8 mouse cellular contexts compared by ENCODE assay signal in genomic region chr11:106193371-106194154, GRCm38 (mm10). TPM values are rescaled to one million over a fixed set of nuclear protein-coding genes. Genes with fewer than 3 reads are reported as not detected.
DNase-seq lines count a peak whose midpoint lies in the region; ATAC-seq and TF ChIP-seq lines count a peak whose summit lies in the region.

No protein-coding gene starts in this region.

- WGBS in forebrain, embryonic 14.5 days = under 1% methylated on average over 43 of the region's 44 CpGs
- WGBS in lung, adult 2 months = under 1% methylated on average over 43 of the region's 44 CpGs

- DNase-seq in ES-CJ7 (ENCODE audit: low read depth, low spot score) = peak; percentile 98
- peak; percentile 96 for DNase-seq in cerebellum, adult 11 months
- DNase-seq in forebrain, embryonic 14.5 days (ENCODE audit: low spot score) = peak; percentile 98
- peak; percentile 93 for DNase-seq in heart, postnatal 25 days (ENCODE audit: low spot score)
- DNase-seq in layer of hippocampus, adult 18-20 months (ENCODE audit: low spot score in 2 of 2) = peak; percentile 95 to 97
- peak; percentile 94 for DNase-seq in lung, adult 2 months
- peak; percentile 96 to 97 for DNase-seq in thymus, adult 18-20 months

- H3K36me3 ChIP-seq in forebrain, embryonic 14.5 days (ENCODE audit: control insufficient read depth, insufficient read depth, low read length) = peaks cover 16% of the 10 kb centered on the region

- H3K4me1 ChIP-seq in forebrain, embryonic 14.5 days (ENCODE audit: control insufficient read depth, insufficient read depth, low read length) = peaks cover 6% of the 10 kb centered on the region
- H3K4me1 ChIP-seq in lung, adult 2 months (ENCODE audit: control insufficient read depth, insufficient read depth, low read length) = peaks cover 2% of the 10 kb centered on the region

- peak overlapping the region; percentile 75 for H3K4me2 ChIP-seq in forebrain, embryonic 14.5 days (ENCODE audit: low read length)

- ATAC-seq in forebrain, embryonic 14.5 days = peak; percentile 98
- ATAC-seq in neutrophil, adult 5-6 weeks (ENCODE audit: extremely low read depth, insufficient number of reproducible peaks, low FRiP score, poor library complexity, severe bottlenecking) = peak; percentile 94

- intact Hi-C loops in heart, postnatal 25 days (cut with DNase I) = loop anchor here (2.0 kb wide), 1 partner anchor 21 kb away; no protein-coding TSS in a partner anchor

- H3K27ac ChIP-seq in forebrain, embryonic 14.5 days (ENCODE audit: low read depth, low read length) = peak overlapping the region; percentile 84

- no peaks in the 10 kb centered on the region for H3K27me3 ChIP-seq in forebrain, embryonic 14.5 days (replicated peaks; ENCODE audit: control insufficient read depth, insufficient read depth, low read length)

- peak overlapping the region; percentile 80 for H3K9ac ChIP-seq in forebrain, embryonic 14.5 days (ENCODE audit: low read length)

- peak overlapping the region; percentile 75 for H3K4me3 ChIP-seq in forebrain, embryonic 14.5 days (ENCODE audit: low read depth, low read length)
- peak overlapping the region; percentile 77 for H3K4me3 ChIP-seq in lung, adult 2 months (replicated peaks; ENCODE audit: extremely low read depth, low read depth, low read length)

- no peaks in the 10 kb centered on the region for H3K9me3 ChIP-seq in forebrain, embryonic 14.5 days (replicated peaks; ENCODE audit: control insufficient read depth, low read length)

- peak; percentile 97 for TF ChIP-seq POLR2A in lung, adult 2 months (IDR thresholded peaks at IDR 0.05; ENCODE audit: borderline replicate concordance, extremely low read depth, low read depth, low read length)

- no peak for TF ChIP-seq CTCF in lung, adult 2 months (IDR thresholded peaks at IDR 0.05; ENCODE audit: insufficient read depth, low read length)

RNA-seq across cellular contexts. Expression of gene Strada, which starts 8.4 kb away (rescaled TPM):
- polyA plus RNA-seq in forebrain, embryonic 14.5 days (2014; fragmentation: Nextera tagmentation; extraction: Ambion mirVana) = 31.1 and 34.1 TPM in 2 replicates
- total RNA-seq in heart, postnatal 25 days (2021) = 1 to 10 TPM; 6.4 to 6.6 TPM
- 10 to 100 TPM; 26.6 to 29.2 TPM for total RNA-seq in layer of hippocampus, adult 18-20 months (2021)
- polyA plus RNA-seq in lung, adult 2 months (2012; rRNA removed) = 24.5 and 33.3 TPM in 2 replicates
- 34.6 and 36.5 TPM in 2 replicates for total RNA-seq in neutrophil, adult 5-6 weeks (2017)

RNA-seq across cellular contexts. Expression of gene Ccdc47, which starts 22.6 kb away (rescaled TPM):
- 71.0 and 80.1 TPM in 2 replicates for polyA plus RNA-seq in forebrain, embryonic 14.5 days (2014; fragmentation: Nextera tagmentation; extraction: Ambion mirVana)
- 10 to 100 TPM; 61.9 to 69.2 TPM for total RNA-seq in heart, postnatal 25 days (2021)
- total RNA-seq in layer of hippocampus, adult 18-20 months (2021) = 100 to 1,000 TPM in 1 of 2 experiments, 10 to 100 TPM in 1; 96.3 to 100 TPM
- 12.8 and 21.5 TPM in 2 replicates for polyA plus RNA-seq in lung, adult 2 months (2012; rRNA removed)
- total RNA-seq in neutrophil, adult 5-6 weeks (2017) = 109 and 118 TPM in 2 replicates

RNA-seq across cellular contexts. Expression of gene Ddx42, which starts 23.2 kb away (rescaled TPM):
- 65.6 and 75.2 TPM in 2 replicates for polyA plus RNA-seq in forebrain, embryonic 14.5 days (2014; fragmentation: Nextera tagmentation; extraction: Ambion mirVana)
- total RNA-seq in heart, postnatal 25 days (2021) = 10 to 100 TPM; 24.5 to 25.7 TPM
- 10 to 100 TPM; 65.8 to 68.2 TPM for total RNA-seq in layer of hippocampus, adult 18-20 months (2021)
- 8.8 and 13.3 TPM in 2 replicates for polyA plus RNA-seq in lung, adult 2 months (2012; rRNA removed)
- 106 and 126 TPM in 2 replicates for total RNA-seq in neutrophil, adult 5-6 weeks (2017)

RNA-seq across cellular contexts. Expression of gene Limd2, which starts 32.9 kb away (rescaled TPM):
- 223 and 240 TPM in 2 replicates for polyA plus RNA-seq in forebrain, embryonic 14.5 days (2014; fragmentation: Nextera tagmentation; extraction: Ambion mirVana)
- 1 to 10 TPM; 4.3 to 5.9 TPM for total RNA-seq in heart, postnatal 25 days (2021)
- total RNA-seq in layer of hippocampus, adult 18-20 months (2021) = 100 to 1,000 TPM; 144 to 147 TPM
- polyA plus RNA-seq in lung, adult 2 months (2012; rRNA removed) = 72.7 and 114 TPM in 2 replicates
- total RNA-seq in neutrophil, adult 5-6 weeks (2017) = 145 and 154 TPM in 2 replicates

RNA-seq across cellular contexts. Expression of gene Gm10840, which starts 32.9 kb away (rescaled TPM):
- not detected in 2 replicates for polyA plus RNA-seq in forebrain, embryonic 14.5 days (2014; fragmentation: Nextera tagmentation; extraction: Ambion mirVana)
- not detected for total RNA-seq in heart, postnatal 25 days (2021)
- 1 to 10 TPM in 1 of 2 experiments, not detected in 1; 1.4 TPM for total RNA-seq in layer of hippocampus, adult 18-20 months (2021)
- polyA plus RNA-seq in lung, adult 2 months (2012; rRNA removed) = not detected in 2 replicates
- 2.4 and 4.1 TPM in 2 replicates for total RNA-seq in neutrophil, adult 5-6 weeks (2017)

Comparison
In these comparisons a context has a peak if more than half of its experiments do, and no peak if none do; other contexts are left out.
1. Peak in every context shown above with its lines: DNase-seq, ATAC-seq, H3K4me3 ChIP-seq and H3K27ac ChIP-seq.